Mouse (Mus musculus) C2C12 (cell line): Measurements from ENCODE around the gene Sez6l. TPM values are rescaled to one million over a fixed set of nuclear protein-coding genes. Genes with fewer than 3 reads are reported as not detected.

Experiments used
- H3K27me3 ChIP-seq: one replicate; pipeline ENCODE4 v1.6.1; 2011; ENCODE audit not compliant: control insufficient read depth, insufficient read depth, insufficient read length
- H3K36me3 ChIP-seq: one replicate; pipeline ENCODE4 v1.6.1; 2011; ENCODE audit not compliant: control insufficient read depth, insufficient read depth
- H3K4me3 ChIP-seq: one replicate; pipeline ENCODE4 v1.5.1; 2011; ENCODE audit warnings: mild to moderate bottlenecking, control low read depth; ENCODE audit not compliant: poor library complexity, insufficient read depth, severe bottlenecking
- H3K79me2 ChIP-seq: one replicate; pipeline ENCODE4 v1.6.1; 2011; ENCODE audit not compliant: control insufficient read depth, insufficient read depth
- H3K79me3 ChIP-seq: one replicate; pipeline ENCODE4 v1.6.1; 2011; ENCODE audit warnings: low read depth, control low read depth
- H3ac ChIP-seq: one replicate; pipeline ENCODE3; 2011; ENCODE audit warnings: low read depth; ENCODE audit not compliant: control insufficient read depth, insufficient read length
- CEBPB ChIP-seq: IDR thresholded peaks from one replicate; pipeline ENCODE4 v1.6.1; 2011; ENCODE audit warnings: low read depth, mild to moderate bottlenecking, control low read depth, moderate library complexity
- CTCF ChIP-seq: IDR thresholded peaks from one replicate; pipeline ENCODE4 v1.5.1; 2011; ENCODE audit not compliant: control insufficient read depth, insufficient read depth, insufficient read length
- FOSL1 ChIP-seq: IDR thresholded peaks from one replicate; pipeline ENCODE4 v1.8.0; 2011; ENCODE audit warnings: mild to moderate bottlenecking, low read length; ENCODE audit not compliant: poor library complexity, insufficient read depth, severe bottlenecking
- MAX ChIP-seq: IDR thresholded peaks from one replicate; pipeline ENCODE4 v1.6.1; 2011; ENCODE audit warnings: mild to moderate bottlenecking, control low read depth
- MYOD1 ChIP-seq: IDR thresholded peaks from one replicate; pipeline ENCODE4 v1.6.1; 2011; ENCODE audit warnings: low read depth; ENCODE audit not compliant: control insufficient read depth, insufficient read length
- MYOG ChIP-seq: IDR thresholded peaks from one replicate; pipeline ENCODE4 v1.6.1; 2011; ENCODE audit not compliant: control insufficient read depth, insufficient read length; ENCODE audit errors: extremely low read depth
- USF1 ChIP-seq: IDR thresholded peaks from one replicate; pipeline ENCODE4 v1.6.1; 2011; ENCODE audit warnings: low read depth, mild to moderate bottlenecking, control low read depth, moderate library complexity
- polyA plus RNA-seq: library from polyadenylated mRNA; unstranded; fragments of >200 nt; fragmentation: generic; extraction: Trizol; gene quantifications from one replicate; pipeline ENCODE4 v1.2.1, GENCODE M21; 2012; ENCODE audit warnings: missing spikeins

Gene Sez6l
- polyA plus RNA-seq, 1 experiment, result not detected

DNA sequence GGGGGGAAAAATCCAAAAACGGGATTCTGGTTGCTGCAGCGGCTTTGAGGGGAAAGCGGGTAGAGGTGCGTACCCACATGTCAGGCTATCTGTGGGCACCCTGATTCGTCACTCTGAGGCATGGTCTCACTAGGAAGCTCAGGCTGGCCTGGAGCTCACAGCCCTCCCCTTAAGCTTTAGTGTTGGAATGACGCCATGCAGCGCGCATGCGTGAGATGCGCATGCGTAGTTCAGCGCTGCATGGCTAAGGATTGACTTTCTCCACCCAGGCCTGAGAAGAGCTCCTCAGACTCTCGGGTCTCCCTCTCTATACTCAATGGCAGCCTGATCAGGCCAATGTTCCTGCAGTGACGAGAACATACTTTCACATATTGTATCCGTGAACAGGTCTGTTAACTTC is 24.2 kb downstream of the Sez6l start:
- no peaks in the 10 kb centered on the region for H3K79me2 ChIP-seq
- no peak overlapping the region for H3ac ChIP-seq
- TF ChIP-seq MYOG (no peak), USF1 (no peak), CEBPB (no peak), MYOD1 (no peak), MAX (no peak), FOSL1 (no peak), CTCF (no peak)
- no peaks in the 10 kb centered on the region for H3K36me3 ChIP-seq
- no peak overlapping the region for H3K4me3 ChIP-seq
- no peaks in the 10 kb centered on the region for H3K79me3 ChIP-seq
- peaks cover 3% of the 10 kb centered on the region for H3K27me3 ChIP-seq

DNA sequence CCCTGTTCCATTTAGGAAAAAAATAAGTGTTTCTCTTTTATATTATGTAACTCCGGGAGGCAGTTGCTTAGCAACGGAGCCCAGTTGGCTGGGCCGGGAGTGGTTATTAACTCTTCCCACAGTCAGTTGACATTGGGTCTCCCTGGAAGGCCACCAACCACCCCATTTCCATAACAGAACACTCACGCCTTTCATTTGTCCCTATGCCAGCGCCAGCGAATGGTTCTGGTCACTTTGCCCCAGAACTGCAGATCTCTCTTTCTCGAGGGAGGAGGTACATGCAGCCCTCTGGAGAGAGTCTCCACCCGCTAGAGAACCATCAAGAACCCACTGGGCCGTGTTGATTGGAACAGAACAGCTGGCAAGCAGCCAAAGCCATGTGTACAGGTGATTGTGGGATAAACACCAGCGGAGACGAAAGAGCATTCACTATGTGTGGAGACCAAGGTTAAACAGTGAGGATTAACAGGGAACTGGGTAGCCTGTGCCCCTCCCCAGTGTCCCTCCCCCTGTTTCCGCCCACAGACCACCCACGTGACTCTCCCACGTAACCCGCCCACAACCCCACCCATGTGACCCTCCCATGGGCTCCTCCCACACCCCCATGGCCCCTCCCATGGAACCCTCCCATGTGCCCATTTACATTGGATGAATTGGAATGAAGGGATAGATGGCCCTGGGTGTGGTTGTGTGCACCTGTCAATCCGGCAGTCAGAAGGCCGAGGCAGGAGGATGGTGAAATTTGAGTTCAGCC is 24.8 kb downstream of the Sez6l start:
- H3K4me3 ChIP-seq, result no peak overlapping the region
- H3ac ChIP-seq, result no peak overlapping the region
- H3K36me3 ChIP-seq, result no peaks in the 10 kb centered on the region
- no peaks in the 10 kb centered on the region for H3K79me3 ChIP-seq
- TF ChIP-seq FOSL1 (no peak), MYOD1 (no peak), CTCF (no peak), MYOG (no peak), USF1 (no peak), MAX (no peak), CEBPB (no peak)
- no peaks in the 10 kb centered on the region for H3K79me2 ChIP-seq
- H3K27me3 ChIP-seq, result peaks cover 3% of the 10 kb centered on the region

DNA sequence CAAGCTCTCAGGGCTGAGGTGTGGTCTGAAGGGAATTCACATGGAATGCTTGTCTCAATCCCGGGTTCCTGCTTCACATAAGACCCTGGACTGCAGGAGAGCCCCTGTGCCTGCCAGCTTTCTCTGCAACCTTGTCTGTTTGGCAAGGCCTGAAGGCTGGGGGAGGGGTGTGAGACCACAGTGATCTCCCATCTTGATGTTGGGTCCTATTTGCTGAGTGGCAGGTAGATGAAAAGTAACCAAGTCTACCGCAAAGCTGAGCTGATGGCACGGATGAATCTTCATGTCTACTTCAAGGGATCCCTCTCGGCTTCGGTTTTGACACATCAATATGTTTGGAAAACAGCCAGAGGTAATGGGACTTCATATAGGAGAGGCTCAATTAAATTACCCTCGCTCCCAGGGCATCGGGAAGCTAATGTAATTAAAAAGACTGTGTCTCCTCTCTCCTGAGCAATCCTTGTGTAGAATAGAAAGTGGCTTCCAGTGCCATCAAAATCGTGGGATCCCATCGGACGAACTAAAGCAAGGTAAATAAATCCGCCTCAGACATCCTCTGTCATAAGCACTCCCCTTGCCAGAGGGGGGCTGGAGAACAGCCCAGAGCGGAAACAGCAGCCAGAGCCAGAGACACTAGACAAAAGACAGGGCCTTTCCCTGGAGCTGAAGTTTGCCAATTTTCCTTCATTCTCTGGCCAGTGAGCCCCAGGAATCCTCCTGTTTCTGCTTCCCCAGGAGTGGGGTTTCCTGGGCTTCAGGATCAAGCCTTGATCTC is 28.0 kb downstream of the Sez6l start:
- no peak overlapping the region for H3ac ChIP-seq
- no peak overlapping the region for H3K4me3 ChIP-seq
- H3K79me3 ChIP-seq, result no peaks in the 10 kb centered on the region
- TF ChIP-seq MAX, result no peak
- TF ChIP-seq MYOD1, result no peak
- TF ChIP-seq CEBPB, result no peak
- no peak for TF ChIP-seq USF1
- no peak for TF ChIP-seq MYOG
- TF ChIP-seq CTCF, result no peak
- TF ChIP-seq FOSL1, result no peak
- H3K27me3 ChIP-seq, result peaks cover 3% of the 10 kb centered on the region
- H3K36me3 ChIP-seq, result no peaks in the 10 kb centered on the region
- H3K79me2 ChIP-seq, result no peaks in the 10 kb centered on the region

DNA sequence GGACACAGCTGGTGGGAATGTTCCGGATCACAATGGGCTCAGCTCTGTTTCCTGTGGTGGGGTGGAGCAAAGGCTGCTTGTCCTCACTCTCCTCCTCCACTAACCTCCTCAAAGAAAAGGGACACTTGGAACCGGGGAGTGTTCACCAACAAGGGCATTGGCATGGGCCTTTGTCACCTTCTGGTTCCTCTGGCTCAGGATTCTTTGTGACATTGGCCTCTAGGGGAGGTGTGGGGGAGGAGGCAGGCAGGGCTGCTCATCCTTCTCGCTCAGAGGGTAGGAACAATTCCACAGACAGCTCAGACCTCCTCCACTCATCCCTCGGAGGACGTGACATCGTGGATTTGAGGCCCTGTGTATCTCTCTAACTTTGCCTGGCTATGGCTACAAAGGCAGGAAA is 30.2 kb downstream of the Sez6l start:
- no peak for TF ChIP-seq CTCF
- TF ChIP-seq MYOG, result no peak
- no peak for TF ChIP-seq MYOD1
- no peak for TF ChIP-seq FOSL1
- no peak for TF ChIP-seq USF1
- TF ChIP-seq MAX, result no peak
- no peak for TF ChIP-seq CEBPB
- no peak overlapping the region for H3ac ChIP-seq

DNA sequence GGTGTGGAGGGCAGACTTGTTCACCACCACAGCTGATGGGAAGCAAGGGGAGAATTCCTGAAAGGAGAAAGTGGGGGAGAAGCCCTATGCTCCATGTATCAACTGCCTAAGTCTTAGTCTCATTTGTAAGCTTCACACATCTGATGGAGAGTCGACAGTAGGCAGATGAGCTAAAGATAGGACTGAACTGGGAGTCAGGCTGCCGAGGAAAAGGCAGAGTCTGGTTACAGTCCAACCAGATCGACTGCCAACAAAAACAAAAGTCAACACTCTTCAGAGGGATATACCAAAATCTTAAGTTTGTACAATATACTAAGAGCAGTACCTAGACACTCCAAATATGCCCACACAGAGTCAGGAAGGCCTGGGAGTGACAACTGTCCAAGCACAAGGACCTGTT is 38.7 kb downstream of the Sez6l start:
- Histone ChIP-seq H3K36me3 (no peaks in the 10 kb centered on the region), H3ac (no peak overlapping the region), H3K79me2 (no peaks in the 10 kb centered on the region), H3K27me3 (no peaks in the 10 kb centered on the region), H3K4me3 (no peak overlapping the region), H3K79me3 (no peaks in the 10 kb centered on the region)
- TF ChIP-seq MYOD1, result no peak
- no peak for TF ChIP-seq USF1
- TF ChIP-seq FOSL1, result no peak
- TF ChIP-seq MYOG, result no peak
- TF ChIP-seq MAX, result no peak
- no peak for TF ChIP-seq CEBPB
- TF ChIP-seq CTCF, result no peak

More for the DNA sequence above, 30.2 kb downstream of the Sez6l start:
- H3K27me3 ChIP-seq, result peaks cover 3% of the 10 kb centered on the region
- no peaks in the 10 kb centered on the region for H3K36me3 ChIP-seq
- H3K4me3 ChIP-seq, result no peak overlapping the region
- H3K79me2 ChIP-seq, result no peaks in the 10 kb centered on the region
- H3K79me3 ChIP-seq, result no peaks in the 10 kb centered on the region
